Mouse (Mus musculus) erythroblast, embryonic 14.5 days (primary cell): ENCODE results near the gene Prr7.

ENCODE experiments used
- GATA1 ChIP-seq: IDR thresholded peaks from 2 replicates; pipeline ENCODE4 v1.6.1; 2012; ENCODE audit warnings: low read length, inconsistent platforms, mixed read lengths
- TAL1 ChIP-seq: IDR thresholded peaks from 3 replicates; pipeline ENCODE4 v1.6.1; 2012; ENCODE audit warnings: low read length, inconsistent platforms, mixed read lengths

DNA sequence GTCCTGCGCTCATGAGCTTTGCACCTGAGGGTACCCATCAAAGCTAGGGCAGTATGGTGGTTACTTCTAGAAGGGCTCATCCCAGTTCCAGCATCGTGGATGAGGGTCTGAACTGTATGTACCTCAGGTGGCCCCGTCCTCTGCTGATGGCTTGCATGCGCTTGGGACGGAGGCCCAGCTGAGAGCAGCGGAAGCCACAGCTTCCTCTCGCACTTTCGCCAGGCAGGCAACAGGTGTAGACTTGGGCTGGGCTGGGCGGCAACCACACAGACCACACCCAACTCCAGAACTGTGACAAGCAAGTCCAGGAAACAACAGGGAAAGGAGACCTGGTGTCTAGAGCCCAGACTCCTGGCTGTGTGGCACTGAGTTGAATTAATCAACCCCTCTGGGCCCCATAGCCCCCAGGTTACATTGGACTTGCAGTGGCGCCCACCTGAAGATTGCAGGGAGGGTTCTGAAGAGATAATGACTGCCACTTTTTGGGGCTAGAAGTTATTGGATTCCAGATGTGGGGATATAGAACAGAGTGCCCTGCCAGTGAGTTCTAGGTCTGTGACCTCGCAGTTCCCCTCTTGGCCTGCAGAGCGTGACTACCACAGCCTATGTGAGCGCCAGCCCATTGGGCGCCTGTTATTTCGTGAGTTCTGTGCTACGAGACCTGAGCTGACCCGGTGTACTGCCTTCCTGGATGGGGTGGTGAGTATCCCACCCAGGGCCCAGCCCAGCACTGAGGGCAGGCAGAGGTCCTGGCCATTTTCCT, 14.2 kb upstream of the Prr7 start:
- TF ChIP-seq GATA1 (no peak), TAL1 (no peak)
